Mouse (Mus musculus) testis, adult 2 months (tissue): ENCODE measurements around the gene Snai1. TPM values are rescaled to one million over a fixed set of nuclear protein-coding genes. Genes with fewer than 3 reads are reported as not detected.

Experiments
- H3K27ac ChIP-seq: fragments of 200-500 bp; 2 replicates; pipeline ENCODE4 v1.5.1; 2012; ENCODE audit warnings: low read depth, low read length; ENCODE audit not compliant: control insufficient read depth, insufficient read depth
- H3K27me3 ChIP-seq: fragments of 200-500 bp; 2 replicates; pipeline ENCODE4 v1.6.1; 2012; ENCODE audit warnings: mild to moderate bottlenecking, low read length, moderate library complexity; ENCODE audit not compliant: control insufficient read depth, insufficient read depth
- H3K36me3 ChIP-seq: fragments of 200-500 bp; 2 replicates; pipeline ENCODE4 v1.6.1; 2012; ENCODE audit warnings: mild to moderate bottlenecking, low read length; ENCODE audit not compliant: control insufficient read depth, insufficient read depth
- H3K4me1 ChIP-seq: fragments of 200-500 bp; 2 replicates; pipeline ENCODE4 v1.6.1; 2012; ENCODE audit warnings: low read length; ENCODE audit not compliant: control insufficient read depth, insufficient read depth
- H3K4me3 ChIP-seq: fragments of 200-500 bp; 2 replicates; pipeline ENCODE4 v1.5.1; 2012; ENCODE audit warnings: low read depth, mild to moderate bottlenecking, low read length, moderate library complexity, mixed read lengths; ENCODE audit not compliant: control insufficient read depth
- CTCF ChIP-seq: fragments of 200-500 bp; IDR thresholded peaks from 2 replicates; pipeline ENCODE4 v1.5.1; 2012; ENCODE audit warnings: low read depth, mild to moderate bottlenecking, inconsistent platforms, low read length, moderate library complexity; ENCODE audit not compliant: control insufficient read depth, insufficient read depth, insufficient replicate concordance
- POLR2A ChIP-seq: fragments of 200-500 bp; IDR thresholded peaks from 2 replicates; pipeline ENCODE4 v1.6.1; 2012; ENCODE audit warnings: low read depth, mild to moderate bottlenecking, inconsistent platforms, low read length, moderate library complexity; ENCODE audit not compliant: control insufficient read depth
- polyA plus RNA-seq: library from polyadenylated mRNA; depleted of rRNA; stranded (reverse); fragments of >200 nt; gene quantifications from 2 replicates; pipeline ENCODE4 v1.2.3, GENCODE M21; 2012

Snai1 gene
- polyA plus RNA-seq, 1 experiment, result 7.9 TPM

- no peak for TF ChIP-seq POLR2A
- no peak for TF ChIP-seq CTCF
- H3K27ac ChIP-seq, result peak overlapping the region; percentile 49
- no peaks in the 10 kb centered on the region; the same call in none of the 2 replicates for H3K36me3 ChIP-seq
- H3K27me3 ChIP-seq, result no peaks in the 10 kb centered on the region
- H3K4me3 ChIP-seq, result peak overlapping the region; percentile 94
- peaks cover 3% of the 10 kb centered on the region for H3K4me1 ChIP-seq
Measured at GRCm38 (mm10) chr2:167502554-167503252, 35.3 kb upstream of the Snai1 start.

- Histone ChIP-seq H3K4me3 (peak overlapping the region; percentile 94), H3K4me1 (peaks cover 3% of the 10 kb centered on the region), H3K27me3 (no peaks in the 10 kb centered on the region), H3K36me3 (no peaks in the 10 kb centered on the region; the same call in none of the 2 replicates), H3K27ac (peak overlapping the region; percentile 49)
- TF ChIP-seq CTCF (no peak), POLR2A (peak; percentile 69)
Measured at GRCm38 (mm10) chr2:167503253-167503895, 34.6 kb upstream of the Snai1 start.

GRCm38 (mm10) chr2:167503896-167504349, 34.1 kb upstream of the Snai1 start:
- Histone ChIP-seq H3K4me3 (peak overlapping the region; percentile 94), H3K27me3 (no peaks in the 10 kb centered on the region), H3K27ac (peak overlapping the region; percentile 49), H3K4me1 (peaks cover 3% of the 10 kb centered on the region), H3K36me3 (no peaks in the 10 kb centered on the region; the same call in none of the 2 replicates)
- 0 out of 2 replicates have a peak, but pooled peaks have one; percentile 1 for TF ChIP-seq POLR2A
- no peak for TF ChIP-seq CTCF

GRCm38 (mm10) chr2:167505127-167505526, 32.9 kb upstream of the Snai1 start:
- TF ChIP-seq POLR2A (no peak), CTCF (no peak)
- Histone ChIP-seq H3K4me3 (peak overlapping the region; percentile 94; the same call in 1 of the 2 replicates), H3K36me3 (no peaks in the 10 kb centered on the region; the same call in none of the 2 replicates), H3K27me3 (no peaks in the 10 kb centered on the region), H3K27ac (no peak overlapping the region), H3K4me1 (peaks cover 3% of the 10 kb centered on the region)

GRCm38 (mm10) chr2:167506546-167507260, 31.3 kb upstream of the Snai1 start:
- H3K27ac ChIP-seq, result no peak overlapping the region
- TF ChIP-seq CTCF, result no peak
- TF ChIP-seq POLR2A, result no peak
- no peak overlapping the region for H3K4me3 ChIP-seq
- no peaks in the 10 kb centered on the region for H3K27me3 ChIP-seq
- H3K36me3 ChIP-seq, result no peaks in the 10 kb centered on the region; the same call in none of the 2 replicates
- H3K4me1 ChIP-seq, result peaks cover 3% of the 10 kb centered on the region

GRCm38 (mm10) chr2:167507719-167508385, 30.1 kb upstream of the Snai1 start:
- TF ChIP-seq POLR2A (no peak), CTCF (no peak)
- peaks cover 3% of the 10 kb centered on the region for H3K4me1 ChIP-seq

GRCm38 (mm10) chr2:167508569-167508968, 29.4 kb upstream of the Snai1 start:
- no peaks in the 10 kb centered on the region for H3K27me3 ChIP-seq
- H3K4me1 ChIP-seq, result peaks cover 3% of the 10 kb centered on the region
- H3K27ac ChIP-seq, result no peak overlapping the region
- TF ChIP-seq POLR2A, result no peak
- TF ChIP-seq CTCF, result no peak
- no peaks in the 10 kb centered on the region; the same call in none of the 2 replicates for H3K36me3 ChIP-seq
- H3K4me3 ChIP-seq, result no peak overlapping the region

More at GRCm38 (mm10) chr2:167507719-167508385, 30.1 kb upstream of the Snai1 start:
- no peak overlapping the region for H3K27ac ChIP-seq
- no peaks in the 10 kb centered on the region for H3K27me3 ChIP-seq
- no peaks in the 10 kb centered on the region; the same call in none of the 2 replicates for H3K36me3 ChIP-seq
- no peak overlapping the region for H3K4me3 ChIP-seq
